Mouse (Mus musculus): ENCODE results near the gene C5ar2. TPM values are rescaled to one million over a fixed set of nuclear protein-coding genes. Genes with fewer than 3 reads are reported as not detected.
A peak's percentile ranks its signal among the peaks of the same experiment; 100 is the strongest.

Gene C5ar2
- polyA plus RNA-seq, 1 experiment from 2014 or later, result 0.04 TPM

- no peak for DNase-seq (ENCODE audit: low spot score)
- Histone ChIP-seq H3K4me1 (no peaks in the 10 kb centered on the region), H3K27me3 (ENCODE audit: low read depth, poor library complexity, severe bottlenecking) (no peaks in the 10 kb centered on the region), H3K27ac (replicated peaks) (no peak overlapping the region), H3K4me3 (no peak overlapping the region), H3K9me3 (replicated peaks) (no peaks in the 10 kb centered on the region), H3K36me3 (peaks cover 96% of the 10 kb centered on the region)
- 84% methylated on average over 7 of the region's 7 CpGs for WGBS
Measured at GRCm38 (mm10) chr7:16207076-16207475, 36.9 kb downstream of the C5ar2 start.

GRCm38 (mm10) chr7:16204791-16205190, 39.2 kb downstream of the C5ar2 start:
- Histone ChIP-seq H3K36me3 (peaks cover 97% of the 10 kb centered on the region), H3K4me3 (no peak overlapping the region), H3K4me1 (no peaks in the 10 kb centered on the region), H3K27me3 (ENCODE audit: low read depth, poor library complexity, severe bottlenecking) (no peaks in the 10 kb centered on the region), H3K9me3 (replicated peaks) (no peaks in the 10 kb centered on the region), H3K27ac (replicated peaks) (no peak overlapping the region)
- DNase-seq (ENCODE audit: low spot score), result no peak
- WGBS, result 90% methylated on average over 8 of the region's 9 CpGs

- Histone ChIP-seq H3K36me3 (peaks cover 97% of the 10 kb centered on the region), H3K27ac (replicated peaks) (no peak overlapping the region), H3K9me3 (replicated peaks) (no peaks in the 10 kb centered on the region), H3K4me3 (no peak overlapping the region), H3K27me3 (ENCODE audit: low read depth, poor library complexity, severe bottlenecking) (no peaks in the 10 kb centered on the region), H3K4me1 (no peaks in the 10 kb centered on the region)
- no peak for DNase-seq (ENCODE audit: low spot score)
- 95% methylated on average over 13 of the region's 13 CpGs for WGBS
Measured at GRCm38 (mm10) chr7:16203505-16203903, 40.5 kb downstream of the C5ar2 start.

DNA sequence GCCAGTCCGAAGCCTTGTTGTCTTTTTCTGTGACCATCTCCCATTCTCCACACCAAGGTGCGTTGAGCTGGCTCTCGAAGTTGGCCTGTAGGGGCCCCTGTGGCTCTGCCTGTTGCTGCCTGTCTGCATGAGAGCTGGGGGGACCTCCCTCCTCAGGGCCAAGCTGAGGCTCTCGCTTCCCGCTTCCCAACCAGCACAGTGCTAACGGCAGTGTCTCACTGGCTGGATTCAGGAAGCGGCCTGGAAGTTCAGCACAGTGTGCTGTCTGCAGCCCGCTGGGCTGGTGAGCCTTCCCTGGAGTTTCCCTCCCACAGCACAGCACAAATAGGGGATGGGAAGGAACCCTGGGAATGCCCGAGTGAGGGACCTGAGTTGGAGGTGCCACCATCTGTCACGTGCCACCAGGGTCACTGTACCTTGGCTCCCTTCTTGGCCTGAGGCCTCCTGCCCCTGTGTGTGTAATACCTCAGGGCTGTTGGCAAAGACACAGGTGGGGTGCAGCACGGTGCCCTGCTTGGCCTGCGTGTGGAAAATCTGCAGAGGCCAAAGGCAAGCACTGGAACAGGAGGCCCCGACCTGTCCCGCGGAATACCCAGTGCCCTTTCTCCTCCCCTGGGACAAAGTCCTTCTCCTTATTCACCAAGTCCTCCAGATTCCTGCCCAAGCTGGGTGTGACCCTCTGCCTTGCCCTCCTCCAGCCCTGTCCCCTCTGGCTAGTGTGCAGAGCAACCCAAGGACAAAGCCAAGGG, 41.0 kb downstream of the C5ar2 start:
- Histone ChIP-seq H3K36me3 (peaks cover 98% of the 10 kb centered on the region), H3K27ac (replicated peaks) (no peak overlapping the region), H3K9me3 (replicated peaks) (no peaks in the 10 kb centered on the region), H3K4me1 (no peaks in the 10 kb centered on the region), H3K27me3 (ENCODE audit: low read depth, poor library complexity, severe bottlenecking) (no peaks in the 10 kb centered on the region), H3K4me3 (no peak overlapping the region)
- WGBS, result 86% methylated on average over 15 of the region's 15 CpGs
- DNase-seq (ENCODE audit: low spot score), result no peak

DNA sequence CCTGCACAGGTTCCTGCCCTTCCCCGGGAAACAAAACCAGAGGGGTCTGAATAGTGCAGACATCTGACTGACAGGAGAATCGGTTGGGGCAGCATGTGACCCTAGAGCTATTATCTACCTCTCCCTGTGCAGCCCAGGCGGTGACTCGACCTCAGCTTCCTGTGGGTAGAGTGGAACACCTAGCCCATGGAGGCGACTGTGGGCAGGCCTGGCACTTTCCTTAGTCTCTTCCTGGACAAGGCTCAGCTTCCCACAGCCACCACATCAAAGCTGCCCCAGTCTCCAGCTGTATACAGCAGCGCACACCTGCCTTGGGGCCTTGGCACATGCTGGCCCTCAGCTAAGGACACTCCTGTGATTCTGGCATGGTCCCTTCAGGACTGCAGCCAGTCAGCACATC, 42.8 kb downstream of the C5ar2 start:
- no peaks in the 10 kb centered on the region for H3K27me3 ChIP-seq (ENCODE audit: low read depth, poor library complexity, severe bottlenecking)
- no peak for DNase-seq (ENCODE audit: low spot score)
- no peaks in the 10 kb centered on the region for H3K9me3 ChIP-seq (replicated peaks)
- H3K36me3 ChIP-seq, result peaks cover 100% of the 10 kb centered on the region
- no peak overlapping the region for H3K4me3 ChIP-seq
- no peaks in the 10 kb centered on the region for H3K4me1 ChIP-seq
- no peak overlapping the region for H3K27ac ChIP-seq (replicated peaks)
- WGBS, result 88% methylated on average over 6 of the region's 6 CpGs

DNA sequence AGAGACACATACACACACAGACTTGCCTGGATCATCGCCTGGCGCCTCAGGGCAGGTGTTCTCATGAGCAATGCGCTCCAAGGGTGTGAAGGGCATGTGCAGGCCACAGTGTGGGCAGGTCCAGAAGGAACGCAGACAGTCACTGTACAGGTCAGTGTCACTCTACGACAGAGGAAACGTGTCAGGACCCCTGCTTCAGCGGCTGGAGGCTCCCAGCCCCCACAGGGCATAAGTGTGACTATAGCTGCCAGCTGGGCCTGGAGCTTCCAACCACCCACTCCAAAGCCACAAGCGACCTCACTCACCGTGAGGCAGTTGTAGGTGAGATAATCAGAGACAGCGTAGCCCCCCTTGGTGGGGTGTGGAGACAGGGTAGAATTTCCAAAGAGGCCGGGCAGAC, 45.4 kb downstream of the C5ar2 start:
- DNase-seq (ENCODE audit: low spot score), result no peak
- Histone ChIP-seq H3K27ac (replicated peaks) (no peak overlapping the region), H3K27me3 (ENCODE audit: low read depth, poor library complexity, severe bottlenecking) (no peaks in the 10 kb centered on the region), H3K9me3 (replicated peaks) (no peaks in the 10 kb centered on the region), H3K36me3 (peaks cover 86% of the 10 kb centered on the region), H3K4me1 (no peaks in the 10 kb centered on the region), H3K4me3 (no peak overlapping the region)
- 91% methylated on average over 11 of the region's 11 CpGs for WGBS

DNA sequence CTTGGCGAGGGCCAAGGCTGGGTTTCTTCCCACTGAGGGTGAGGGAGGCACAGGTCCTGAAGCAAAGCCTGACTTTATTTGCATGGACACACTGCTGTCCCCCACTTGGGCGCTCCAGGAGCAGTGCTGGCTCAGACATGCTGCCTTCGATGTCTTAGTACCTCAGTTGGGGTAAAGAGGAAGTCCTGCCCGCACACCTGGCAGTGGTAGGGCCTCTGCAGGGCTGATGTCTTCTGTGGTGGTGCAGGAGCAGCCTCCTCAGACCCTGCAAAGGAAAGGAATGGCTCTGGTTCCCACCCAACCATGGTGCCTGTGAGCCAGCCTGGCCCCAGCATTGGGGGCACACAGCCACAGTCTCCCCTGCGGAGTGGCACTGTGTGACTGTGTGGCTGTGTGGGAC, 46.8 kb downstream of the C5ar2 start:
- DNase-seq (ENCODE audit: low spot score), result no peak
- H3K27me3 ChIP-seq (ENCODE audit: low read depth, poor library complexity, severe bottlenecking), result no peaks in the 10 kb centered on the region
- H3K27ac ChIP-seq (replicated peaks), result no peak overlapping the region
- H3K9me3 ChIP-seq (replicated peaks), result no peaks in the 10 kb centered on the region
- 0 out of 2 replicates have a peak, but pooled peaks cover 2% of the 10 kb centered on the region for H3K4me1 ChIP-seq
- no peak overlapping the region for H3K4me3 ChIP-seq
- WGBS, result 88% methylated on average over 5 of the region's 5 CpGs
- peaks cover 72% of the 10 kb centered on the region for H3K36me3 ChIP-seq

DNA sequence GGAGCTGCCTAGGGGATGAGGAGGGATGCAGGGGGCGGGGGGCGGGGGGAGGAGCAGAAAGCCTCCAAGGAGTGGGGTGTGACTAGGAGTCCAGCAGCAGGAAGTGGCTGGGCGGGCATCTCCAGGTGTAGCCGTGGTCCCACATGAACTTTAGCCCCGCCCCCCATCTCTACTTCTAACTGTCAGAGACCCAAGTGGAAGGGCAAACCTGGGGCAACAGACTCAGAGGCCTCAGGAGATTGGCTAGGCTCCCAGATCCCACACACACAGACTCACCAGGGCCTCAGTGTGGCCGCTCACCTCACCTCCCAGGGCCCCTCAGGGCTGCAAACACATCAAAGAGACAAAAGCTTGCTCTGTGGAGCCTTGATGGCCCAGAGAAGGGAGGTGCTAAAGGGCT, 47.3 kb downstream of the C5ar2 start:
- peaks cover 67% of the 10 kb centered on the region for H3K36me3 ChIP-seq
- no peaks in the 10 kb centered on the region for H3K27me3 ChIP-seq (ENCODE audit: low read depth, poor library complexity, severe bottlenecking)
- H3K27ac ChIP-seq (replicated peaks), result no peak overlapping the region
- DNase-seq (ENCODE audit: low spot score), result no peak
- no peak overlapping the region for H3K4me3 ChIP-seq
- WGBS, result 88% methylated on average over 6 of the region's 6 CpGs
- 0 out of 2 replicates have a peak, but pooled peaks cover 5% of the 10 kb centered on the region for H3K4me1 ChIP-seq
- no peaks in the 10 kb centered on the region for H3K9me3 ChIP-seq (replicated peaks)

GRCm38 (mm10) chr7:16193702-16194101, 50.3 kb downstream of the C5ar2 start:
- Histone ChIP-seq H3K27me3 (ENCODE audit: low read depth, poor library complexity, severe bottlenecking) (no peaks in the 10 kb centered on the region), H3K9me3 (replicated peaks) (no peaks in the 10 kb centered on the region), H3K4me1 (0 out of 2 replicates have a peak, but pooled peaks cover 5% of the 10 kb centered on the region), H3K27ac (replicated peaks) (no peak overlapping the region), H3K36me3 (peaks cover 38% of the 10 kb centered on the region), H3K4me3 (no peak overlapping the region)
- WGBS, result 72% methylated on average over 3 of the region's 3 CpGs
- DNase-seq (ENCODE audit: low spot score), result no peak

GRCm38 (mm10) chr7:16192315-16192714, 51.6 kb downstream of the C5ar2 start:
- no peak overlapping the region for H3K4me3 ChIP-seq
- no peaks in the 10 kb centered on the region for H3K9me3 ChIP-seq (replicated peaks)
- H3K4me1 ChIP-seq, result 0 out of 2 replicates have a peak, but pooled peaks cover 5% of the 10 kb centered on the region
- no peaks in the 10 kb centered on the region for H3K27me3 ChIP-seq (ENCODE audit: low read depth, poor library complexity, severe bottlenecking)
- peak; percentile 66 for DNase-seq (ENCODE audit: low spot score)
- H3K36me3 ChIP-seq, result peaks cover 24% of the 10 kb centered on the region
- WGBS, result 22% methylated on average over 5 of the region's 5 CpGs
- no peak overlapping the region for H3K27ac ChIP-seq (replicated peaks)

- H3K27me3 ChIP-seq (ENCODE audit: low read depth, poor library complexity, severe bottlenecking), result no peaks in the 10 kb centered on the region
- no peak overlapping the region for H3K27ac ChIP-seq (replicated peaks)
- H3K9me3 ChIP-seq (replicated peaks), result no peaks in the 10 kb centered on the region
- peaks cover 37% of the 10 kb centered on the region for H3K36me3 ChIP-seq
- 0 out of 2 replicates have a peak, but pooled peaks cover 5% of the 10 kb centered on the region for H3K4me1 ChIP-seq
- 85% methylated on average over 8 of the region's 8 CpGs for WGBS
- no peak for DNase-seq (ENCODE audit: low spot score)
- H3K4me3 ChIP-seq, result no peak overlapping the region
Measured at GRCm38 (mm10) chr7:16187494-16187893, 56.5 kb downstream of the C5ar2 start.

All from midbrain, embryonic 10.5 days (tissue).